Mouse (Mus musculus) testis, adult 2 months (tissue): ENCODE measurements around the gene Kat8.

Experiments used
- CTCF ChIP-seq: fragments of 200-500 bp; IDR thresholded peaks from 2 replicates; pipeline ENCODE4 v1.5.1; 2012; ENCODE audit warnings: low read depth, mild to moderate bottlenecking, inconsistent platforms, low read length, moderate library complexity; ENCODE audit not compliant: control insufficient read depth, insufficient read depth, insufficient replicate concordance
- POLR2A ChIP-seq: fragments of 200-500 bp; IDR thresholded peaks from 2 replicates; pipeline ENCODE4 v1.6.1; 2012; ENCODE audit warnings: low read depth, mild to moderate bottlenecking, inconsistent platforms, low read length, moderate library complexity; ENCODE audit not compliant: control insufficient read depth

- TF ChIP-seq CTCF, result peak; percentile 24; the same call in 1 of the 2 replicates
- TF ChIP-seq POLR2A, result peak; percentile 60; the same call in 1 of the 2 replicates
Observed at GRCm38 (mm10) chr7:127895442-127895841, 16.9 kb upstream of the Kat8 start, which contains the start of the genes Gm21974 and Vkorc1.
